Mouse (Mus musculus): ENCODE data around the gene Prf1. TPM values are rescaled to one million over a fixed set of nuclear protein-coding genes. Genes with fewer than 3 reads are reported as not detected.

Gene Prf1
- polyA plus RNA-seq (2015; fragmentation: Nextera tagmentation; extraction: Ambion mirVana): 0.05 TPM in 1 of 2 replicates, not detected in the other

GRCm38 (mm10) chr10:61297477-61297876, at the start of gene Prf1:
TSS of gene Prf1 (plus strand) at chr10:61297833.
- 84% methylated on average over 7 of the region's 7 CpGs for WGBS
- Histone ChIP-seq H3K4me1 (replicated peaks; ENCODE audit: control insufficient read depth, insufficient read depth) (no peaks in the 10 kb centered on the region), H3K36me3 (ENCODE audit: control insufficient read depth, insufficient read depth, low read length) (no peaks in the 10 kb centered on the region), H3K9me3 (ENCODE audit: control insufficient read depth, low read length) (no peaks in the 10 kb centered on the region), H3K9ac (ENCODE audit: low read length) (no peak within 1 kb of the TSS), H3K4me3 (ENCODE audit: low read depth, low read length) (no peak within 1 kb of the TSS), H3K27ac (replicated peaks) (no peak within 1 kb of the TSS), H3K27me3 (ENCODE audit: control insufficient read depth, insufficient read depth, low read length) (no peaks in the 10 kb centered on the region), H3K4me2 (replicated peaks; ENCODE audit: low read depth) (no peak within 1 kb of the TSS)
- TF ChIP-seq EP300 (optimal IDR thresholded peaks at IDR 0.05): no peak
- TF ChIP-seq CTCF (IDR thresholded peaks at IDR 0.05; ENCODE audit: low read depth): no peak
- ATAC-seq (ENCODE audit: low FRiP score, low TSS enrichment) (no peak), DNase-seq (ENCODE audit: low spot score) (no peak)

GRCm38 (mm10) chr10:61248596-61249114, 49.0 kb upstream of the Prf1 start:
- Histone ChIP-seq H3K27me3 (ENCODE audit: control insufficient read depth, insufficient read depth, low read length) (no peaks in the 10 kb centered on the region), H3K4me3 (ENCODE audit: low read depth, low read length) (no peak overlapping the region), H3K27ac (replicated peaks) (no peak overlapping the region), H3K4me1 (replicated peaks; ENCODE audit: control insufficient read depth, insufficient read depth) (no peaks in the 10 kb centered on the region), H3K4me2 (replicated peaks; ENCODE audit: low read depth) (no peak overlapping the region), H3K9me3 (ENCODE audit: control insufficient read depth, low read length) (no peaks in the 10 kb centered on the region), H3K9ac (ENCODE audit: low read length) (no peak overlapping the region), H3K36me3 (ENCODE audit: control insufficient read depth, insufficient read depth, low read length) (no peaks in the 10 kb centered on the region)
- DNase-seq (ENCODE audit: low spot score) (no peak), ATAC-seq (ENCODE audit: low FRiP score, low TSS enrichment) (no peak)
- 64% methylated on average over 13 of the region's 13 CpGs for WGBS
- no peak for TF ChIP-seq CTCF (IDR thresholded peaks at IDR 0.05; ENCODE audit: low read depth)
- TF ChIP-seq EP300 (optimal IDR thresholded peaks at IDR 0.05): no peak

GRCm38 (mm10) chr10:61249951-61250350, 47.7 kb upstream of the Prf1 start:
- Histone ChIP-seq H3K27ac (replicated peaks) (no peak overlapping the region), H3K9me3 (ENCODE audit: control insufficient read depth, low read length) (no peaks in the 10 kb centered on the region), H3K27me3 (ENCODE audit: control insufficient read depth, insufficient read depth, low read length) (no peaks in the 10 kb centered on the region), H3K9ac (ENCODE audit: low read length) (no peak overlapping the region), H3K4me3 (ENCODE audit: low read depth, low read length) (no peak overlapping the region), H3K4me2 (replicated peaks; ENCODE audit: low read depth) (no peak overlapping the region), H3K36me3 (ENCODE audit: control insufficient read depth, insufficient read depth, low read length) (no peaks in the 10 kb centered on the region), H3K4me1 (replicated peaks; ENCODE audit: control insufficient read depth, insufficient read depth) (no peaks in the 10 kb centered on the region)
- WGBS: 68% methylated on average over 2 of the region's 2 CpGs
- ATAC-seq (ENCODE audit: low FRiP score, low TSS enrichment) (no peak), DNase-seq (ENCODE audit: low spot score) (no peak)
- TF ChIP-seq EP300 (optimal IDR thresholded peaks at IDR 0.05) (no peak), CTCF (IDR thresholded peaks at IDR 0.05; ENCODE audit: low read depth) (no peak)

- Histone ChIP-seq H3K4me1 (replicated peaks; ENCODE audit: control insufficient read depth, insufficient read depth) (no peaks in the 10 kb centered on the region), H3K27ac (replicated peaks) (no peak overlapping the region), H3K4me3 (ENCODE audit: low read depth, low read length) (no peak overlapping the region), H3K27me3 (ENCODE audit: control insufficient read depth, insufficient read depth, low read length) (no peaks in the 10 kb centered on the region), H3K36me3 (ENCODE audit: control insufficient read depth, insufficient read depth, low read length) (no peaks in the 10 kb centered on the region), H3K4me2 (replicated peaks; ENCODE audit: low read depth) (no peak overlapping the region), H3K9ac (ENCODE audit: low read length) (no peak overlapping the region), H3K9me3 (ENCODE audit: control insufficient read depth, low read length) (0 out of 2 replicates have a peak, but pooled peaks cover 3% of the 10 kb centered on the region)
- WGBS: 51% methylated on average over 6 of the region's 6 CpGs
- DNase-seq (ENCODE audit: low spot score) (no peak), ATAC-seq (ENCODE audit: low FRiP score, low TSS enrichment) (no peak)
- TF ChIP-seq EP300 (optimal IDR thresholded peaks at IDR 0.05) (no peak), CTCF (IDR thresholded peaks at IDR 0.05; ENCODE audit: low read depth) (no peak)
Observed at GRCm38 (mm10) chr10:61254761-61255160, 42.9 kb upstream of the Prf1 start.

GRCm38 (mm10) chr10:61255190-61255589, 42.4 kb upstream of the Prf1 start:
- TF ChIP-seq EP300 (optimal IDR thresholded peaks at IDR 0.05) (no peak), CTCF (IDR thresholded peaks at IDR 0.05; ENCODE audit: low read depth) (no peak)
- Histone ChIP-seq H3K4me1 (replicated peaks; ENCODE audit: control insufficient read depth, insufficient read depth) (no peaks in the 10 kb centered on the region), H3K4me3 (ENCODE audit: low read depth, low read length) (no peak overlapping the region), H3K36me3 (ENCODE audit: control insufficient read depth, insufficient read depth, low read length) (no peaks in the 10 kb centered on the region), H3K27me3 (ENCODE audit: control insufficient read depth, insufficient read depth, low read length) (no peaks in the 10 kb centered on the region), H3K27ac (replicated peaks) (no peak overlapping the region), H3K9ac (ENCODE audit: low read length) (no peak overlapping the region), H3K9me3 (ENCODE audit: control insufficient read depth, low read length) (0 out of 2 replicates have a peak, but pooled peaks cover 3% of the 10 kb centered on the region), H3K4me2 (replicated peaks; ENCODE audit: low read depth) (no peak overlapping the region)
- WGBS: 57% methylated on average over 8 of the region's 8 CpGs
- DNase-seq (ENCODE audit: low spot score) (no peak), ATAC-seq (ENCODE audit: low FRiP score, low TSS enrichment) (no peak)

GRCm38 (mm10) chr10:61256665-61257064, 41.0 kb upstream of the Prf1 start:
- Histone ChIP-seq H3K36me3 (ENCODE audit: control insufficient read depth, insufficient read depth, low read length) (no peaks in the 10 kb centered on the region), H3K27me3 (ENCODE audit: control insufficient read depth, insufficient read depth, low read length) (no peaks in the 10 kb centered on the region), H3K4me1 (replicated peaks; ENCODE audit: control insufficient read depth, insufficient read depth) (no peaks in the 10 kb centered on the region), H3K4me3 (ENCODE audit: low read depth, low read length) (no peak overlapping the region), H3K9ac (ENCODE audit: low read length) (no peak overlapping the region), H3K27ac (replicated peaks) (no peak overlapping the region), H3K9me3 (ENCODE audit: control insufficient read depth, low read length) (0 out of 2 replicates have a peak, but pooled peaks cover 3% of the 10 kb centered on the region), H3K4me2 (replicated peaks; ENCODE audit: low read depth) (no peak overlapping the region)
- 94% methylated on average over 9 of the region's 9 CpGs for WGBS
- ATAC-seq (ENCODE audit: low FRiP score, low TSS enrichment) (no peak), DNase-seq (ENCODE audit: low spot score) (no peak)
- TF ChIP-seq EP300 (optimal IDR thresholded peaks at IDR 0.05): no peak
- TF ChIP-seq CTCF (IDR thresholded peaks at IDR 0.05; ENCODE audit: low read depth): no peak

Measured in stomach, postnatal 0 days (tissue).